ENCODE assay signal across 8 mouse cellular contexts in the genomic region with DNA sequence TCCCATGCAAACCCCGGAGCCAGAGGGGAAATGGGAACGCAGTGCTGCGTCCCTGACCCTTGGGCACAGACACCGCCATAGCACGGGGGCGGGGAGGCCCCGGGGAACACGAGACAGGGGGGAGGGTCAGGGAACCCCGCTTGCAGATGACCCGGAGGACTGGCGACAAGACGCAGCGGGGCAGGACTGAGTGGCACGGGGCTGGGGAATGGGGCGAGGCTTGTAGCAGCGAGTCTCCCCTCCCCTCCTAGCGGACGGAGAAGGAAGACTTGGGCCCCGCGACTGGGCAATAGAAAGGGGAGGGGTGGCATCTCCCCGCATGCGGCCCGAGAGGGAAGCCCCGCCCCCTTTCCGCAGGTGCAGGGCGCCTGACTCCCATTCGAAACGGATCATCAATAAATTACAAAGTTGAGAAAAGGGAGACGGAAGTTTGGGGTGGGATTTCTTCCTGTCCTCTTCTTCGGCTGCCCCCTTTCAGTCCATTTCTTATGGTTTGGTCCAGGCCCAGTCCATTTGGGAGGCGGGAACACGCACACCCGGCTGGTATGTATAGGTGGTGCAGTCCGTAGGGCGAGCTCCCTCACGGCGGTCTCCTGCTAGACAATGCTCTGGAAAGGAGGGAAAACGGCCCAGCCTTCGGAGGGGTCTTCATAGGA. TPM values are rescaled to one million over a fixed set of nuclear protein-coding genes. Genes with fewer than 3 reads are reported as not detected.
A peak's percentile ranks its signal among the peaks of the same experiment; 100 is the strongest.
DNase-seq lines count a peak whose midpoint lies in the region; ATAC-seq and TF ChIP-seq lines count a peak whose summit lies in the region.

No protein-coding gene starts in this region.

- no peak overlapping the region for H3K27ac ChIP-seq in layer of hippocampus, adult 2 months
- H3K27ac ChIP-seq in forebrain, embryonic 13.5 days = peak overlapping the region; percentile 55
- peak overlapping the region; percentile 73; the same call in 1 of the 2 replicates for H3K27ac ChIP-seq in hindbrain, embryonic 13.5 days
- peak overlapping the region; percentile 47 for H3K27ac ChIP-seq in midbrain, embryonic 15.5 days
- H3K27ac ChIP-seq in stomach, embryonic 15.5 days = peak overlapping the region; percentile 71

- H3K4me2 ChIP-seq in forebrain, embryonic 13.5 days = peak overlapping the region; percentile 85
- H3K4me2 ChIP-seq in hindbrain, embryonic 13.5 days = peak overlapping the region; percentile 76
- peak overlapping the region; percentile 54 for H3K4me2 ChIP-seq in midbrain, embryonic 15.5 days
- H3K4me2 ChIP-seq in stomach, embryonic 15.5 days = peak overlapping the region; percentile 91

- H3K27me3 ChIP-seq in forebrain, embryonic 13.5 days = peaks cover 34% of the 10 kb centered on the region
- peaks cover 52% of the 10 kb centered on the region for H3K27me3 ChIP-seq in hindbrain, embryonic 13.5 days
- H3K27me3 ChIP-seq in midbrain, embryonic 15.5 days (replicated peaks) = peaks cover 9% of the 10 kb centered on the region
- H3K27me3 ChIP-seq in stomach, embryonic 15.5 days (replicated peaks) = no peaks in the 10 kb centered on the region

- peak overlapping the region; percentile 47 for H3K4me3 ChIP-seq in layer of hippocampus, adult 2 months
- H3K4me3 ChIP-seq in forebrain, embryonic 13.5 days = peak overlapping the region; percentile 53
- peak overlapping the region; percentile 47 for H3K4me3 ChIP-seq in hindbrain, embryonic 13.5 days
- peak overlapping the region; percentile 37 for H3K4me3 ChIP-seq in midbrain, embryonic 15.5 days
- peak overlapping the region; percentile 58 for H3K4me3 ChIP-seq in stomach, embryonic 15.5 days (replicated peaks)

- WGBS in forebrain, embryonic 13.5 days = 1% methylated on average over 37 of the region's 39 CpGs
- 1% methylated on average over 39 of the region's 39 CpGs for WGBS in hindbrain, embryonic 13.5 days
- WGBS in midbrain, embryonic 15.5 days = 3% methylated on average over 39 of the region's 39 CpGs
- WGBS in stomach, embryonic 15.5 days = 2% methylated on average over 38 of the region's 39 CpGs

- no peaks in the 10 kb centered on the region for H3K9me3 ChIP-seq in forebrain, embryonic 13.5 days (replicated peaks)
- no peaks in the 10 kb centered on the region for H3K9me3 ChIP-seq in hindbrain, embryonic 13.5 days
- no peaks in the 10 kb centered on the region for H3K9me3 ChIP-seq in midbrain, embryonic 15.5 days
- no peaks in the 10 kb centered on the region for H3K9me3 ChIP-seq in stomach, embryonic 15.5 days

- TF ChIP-seq CTCF in layer of hippocampus, adult 2 months (conservative IDR thresholded peaks at IDR 0.05) = peak; percentile 45

- H3K9ac ChIP-seq in forebrain, embryonic 13.5 days = peak overlapping the region; percentile 73
- peak overlapping the region; percentile 76 for H3K9ac ChIP-seq in hindbrain, embryonic 13.5 days
- H3K9ac ChIP-seq in midbrain, embryonic 15.5 days = peak overlapping the region; percentile 28
- peak overlapping the region; percentile 42; the same call in 1 of the 2 replicates for H3K9ac ChIP-seq in stomach, embryonic 15.5 days

- DNase-seq in layer of hippocampus, adult 2 months (ENCODE audit: low spot score in 2 of 2) = no peak
- DNase-seq in layer of hippocampus, adult 9-11 months = no peak
- DNase-seq in cerebellum, adult 11 months = peak; percentile 66
- peak; percentile 79 for DNase-seq in liver

- H3K36me3 ChIP-seq in forebrain, embryonic 13.5 days (ENCODE audit: poor library complexity, severe bottlenecking) = no peaks in the 10 kb centered on the region; the same call in 1 of the 2 replicates
- H3K36me3 ChIP-seq in hindbrain, embryonic 13.5 days = peaks cover 12% of the 10 kb centered on the region
- H3K36me3 ChIP-seq in midbrain, embryonic 15.5 days (replicated peaks) = no peaks in the 10 kb centered on the region
- no peaks in the 10 kb centered on the region for H3K36me3 ChIP-seq in stomach, embryonic 15.5 days

- ATAC-seq in forebrain, embryonic 13.5 days = peak; percentile 84
- ATAC-seq in hindbrain, embryonic 13.5 days (ENCODE audit: low FRiP score) = peak; percentile 79
- peak; percentile 77 for ATAC-seq in midbrain, embryonic 15.5 days (replicated peaks)
- ATAC-seq in stomach, embryonic 15.5 days (ENCODE audit: insufficient read depth, low FRiP score, low read depth) = peak; percentile 69

- peaks cover 37% of the 10 kb centered on the region for H3K4me1 ChIP-seq in forebrain, embryonic 13.5 days
- peaks cover 34% of the 10 kb centered on the region for H3K4me1 ChIP-seq in hindbrain, embryonic 13.5 days (replicated peaks)
- H3K4me1 ChIP-seq in midbrain, embryonic 15.5 days = peaks cover 34% of the 10 kb centered on the region
- peaks cover 46% of the 10 kb centered on the region for H3K4me1 ChIP-seq in stomach, embryonic 15.5 days

RNA-seq across cellular contexts. Expression of gene Hrc, which starts 4.4 kb away (rescaled TPM):
- under 1 TPM; 0.22 to 0.33 TPM for total RNA-seq in layer of hippocampus, adult 2 months (2021)
- polyA plus RNA-seq in forebrain, embryonic 13.5 days (2015; fragmentation: Nextera tagmentation; extraction: Ambion mirVana) = 0.06 TPM in 1 of 2 replicates, not detected in the other
- 0.31 TPM in 2 replicates for polyA plus RNA-seq in hindbrain, embryonic 13.5 days (2015; fragmentation: Nextera tagmentation; extraction: Ambion mirVana)
- 0.23 and 0.26 TPM in 2 replicates for polyA plus RNA-seq in midbrain, embryonic 15.5 days (2015; fragmentation: Nextera tagmentation; extraction: Ambion mirVana)
- polyA plus RNA-seq in stomach, embryonic 15.5 days (2015; fragmentation: Nextera tagmentation; extraction: Ambion mirVana) = 1.4 and 1.5 TPM in 2 replicates

RNA-seq across cellular contexts. Expression of gene Trpm4, which starts 6.0 kb away (rescaled TPM):
- total RNA-seq in layer of hippocampus, adult 2 months (2021) = 10 to 100 TPM; 12.8 to 16.5 TPM
- polyA plus RNA-seq in forebrain, embryonic 13.5 days (2015; fragmentation: Nextera tagmentation; extraction: Ambion mirVana) = 5.0 and 6.4 TPM in 2 replicates
- 7.3 and 8.9 TPM in 2 replicates for polyA plus RNA-seq in hindbrain, embryonic 13.5 days (2015; fragmentation: Nextera tagmentation; extraction: Ambion mirVana)
- 10.7 and 12.7 TPM in 2 replicates for polyA plus RNA-seq in midbrain, embryonic 15.5 days (2015; fragmentation: Nextera tagmentation; extraction: Ambion mirVana)
- polyA plus RNA-seq in stomach, embryonic 15.5 days (2015; fragmentation: Nextera tagmentation; extraction: Ambion mirVana) = 23.9 and 26.9 TPM in 2 replicates

RNA-seq across cellular contexts. Expression of gene Ppfia3, which starts 27.3 kb away (rescaled TPM):
- 100 to 1,000 TPM; 133 to 138 TPM for total RNA-seq in layer of hippocampus, adult 2 months (2021)
- polyA plus RNA-seq in forebrain, embryonic 13.5 days (2015; fragmentation: Nextera tagmentation; extraction: Ambion mirVana) = 12.0 and 12.7 TPM in 2 replicates
- polyA plus RNA-seq in hindbrain, embryonic 13.5 days (2015; fragmentation: Nextera tagmentation; extraction: Ambion mirVana) = 19.9 and 20.7 TPM in 2 replicates
- polyA plus RNA-seq in midbrain, embryonic 15.5 days (2015; fragmentation: Nextera tagmentation; extraction: Ambion mirVana) = 29.9 and 31.3 TPM in 2 replicates
- 4.8 and 5.6 TPM in 2 replicates for polyA plus RNA-seq in stomach, embryonic 15.5 days (2015; fragmentation: Nextera tagmentation; extraction: Ambion mirVana)

RNA-seq across cellular contexts. Expression of gene Lin7b, which starts 30.8 kb away (rescaled TPM):
- total RNA-seq in layer of hippocampus, adult 2 months (2021) = 100 to 1,000 TPM; 138 to 146 TPM
- 2.9 and 4.5 TPM in 2 replicates for polyA plus RNA-seq in forebrain, embryonic 13.5 days (2015; fragmentation: Nextera tagmentation; extraction: Ambion mirVana)
- polyA plus RNA-seq in hindbrain, embryonic 13.5 days (2015; fragmentation: Nextera tagmentation; extraction: Ambion mirVana) = 12.5 and 13.4 TPM in 2 replicates
- 24.4 TPM in 2 replicates for polyA plus RNA-seq in midbrain, embryonic 15.5 days (2015; fragmentation: Nextera tagmentation; extraction: Ambion mirVana)
- 3.5 and 4.0 TPM in 2 replicates for polyA plus RNA-seq in stomach, embryonic 15.5 days (2015; fragmentation: Nextera tagmentation; extraction: Ambion mirVana)

RNA-seq across cellular contexts. Expression of gene Snrnp70, which starts 56.0 kb away (rescaled TPM):
- total RNA-seq in layer of hippocampus, adult 2 months (2021) = 100 to 1,000 TPM; 456 to 514 TPM
- polyA plus RNA-seq in forebrain, embryonic 13.5 days (2015; fragmentation: Nextera tagmentation; extraction: Ambion mirVana) = 250 and 254 TPM in 2 replicates
- polyA plus RNA-seq in hindbrain, embryonic 13.5 days (2015; fragmentation: Nextera tagmentation; extraction: Ambion mirVana) = 205 and 215 TPM in 2 replicates
- polyA plus RNA-seq in midbrain, embryonic 15.5 days (2015; fragmentation: Nextera tagmentation; extraction: Ambion mirVana) = 202 and 214 TPM in 2 replicates
- polyA plus RNA-seq in stomach, embryonic 15.5 days (2015; fragmentation: Nextera tagmentation; extraction: Ambion mirVana) = 225 and 247 TPM in 2 replicates

Comparison
In these comparisons a context has a peak if more than half of its experiments do, and no peak if none do; other contexts are left out.
1. DNase-seq: peak in cerebellum, adult 11 months (single experiment) and liver (single experiment); none in layer of hippocampus, adult 2 months (0 of 2) and layer of hippocampus, adult 9-11 months (single experiment).
2. Peak in every context shown above with its lines, with median percentiles within 50 percentile points of each other: H3K4me3 ChIP-seq, ATAC-seq, H3K4me2 ChIP-seq and H3K9ac ChIP-seq.